Mouse (Mus musculus): ENCODE measurements around the gene Vmn1r95. TPM values are rescaled to one million over a fixed set of nuclear protein-coding genes. Genes with fewer than 3 reads are reported as not detected.

The Vmn1r95 gene
- not detected for polyA plus RNA-seq (2014; fragmentation: Illumina TruSeq; extraction: RNeasy Lipid Tissue Mini Kit (QIAGEN cat#74804); ENCODE audit: low read depth, low replicate concordance)

GRCm38 (mm10) chr7:20193410-20193809 is at the start of gene Vmn1r95:
Gene Vmn1r95, plus strand, starts transcription at chr7:20193710.

GRCm38 (mm10) chr7:20168277-20168676 is 25.2 kb upstream of the Vmn1r95 start, which contains the start of gene Vmn1r94:
Gene Vmn1r94, minus strand, starts transcription at chr7:20168377.

DNA sequence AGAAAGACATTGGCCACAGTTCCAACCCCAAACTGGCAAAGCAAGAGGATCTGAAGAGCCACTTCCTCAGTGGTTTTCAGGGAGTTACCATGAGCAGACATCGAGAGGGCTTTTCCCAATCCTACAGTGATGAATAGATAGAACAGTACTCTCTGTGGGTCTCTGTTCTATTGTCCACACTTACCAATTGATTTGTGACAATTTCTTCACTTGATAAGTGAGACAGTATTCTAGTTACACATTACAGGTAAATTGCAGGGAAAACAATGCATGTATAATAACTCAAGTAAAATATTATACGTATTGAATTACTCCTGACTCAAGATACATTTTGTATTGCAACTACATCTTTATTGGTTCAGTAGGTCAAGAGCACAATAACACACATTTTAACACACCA is 12.0 kb downstream of the Vmn1r95 start, which contains the start of gene Gm6164:
TSS of gene Gm6164 (minus strand) at position 101 of the 400 bp plus-strand sequence.

GRCm38 (mm10) chr7:20233728-20234127 is 40.2 kb downstream of the Vmn1r95 start, which contains the start of gene Gm4498:
Gene Gm4498, minus strand, starts transcription at chr7:20233828.

Other genes with a start within 250 kb of the Vmn1r95 start
- gene Igsf23, start 243.0 kb upstream of the Vmn1r95 start, polyA plus RNA-seq (2014; fragmentation: Illumina TruSeq; extraction: RNeasy Lipid Tissue Mini Kit (QIAGEN cat#74804); ENCODE audit: low read depth, low replicate concordance), result not detected
- not detected for gene Ceacam20, start 228.3 kb upstream of the Vmn1r95 start, polyA plus RNA-seq (2014; fragmentation: Illumina TruSeq; extraction: RNeasy Lipid Tissue Mini Kit (QIAGEN cat#74804); ENCODE audit: low read depth, low replicate concordance)
- gene Nlrp9b, start 202.2 kb upstream of the Vmn1r95 start, polyA plus RNA-seq (2014; fragmentation: Illumina TruSeq; extraction: RNeasy Lipid Tissue Mini Kit (QIAGEN cat#74804); ENCODE audit: low read depth, low replicate concordance), result not detected
- gene Vmn1r91, start 94.0 kb upstream of the Vmn1r95 start, polyA plus RNA-seq (2014; fragmentation: Illumina TruSeq; extraction: RNeasy Lipid Tissue Mini Kit (QIAGEN cat#74804); ENCODE audit: low read depth, low replicate concordance), result not detected
- gene Gm16442, start 71.1 kb upstream of the Vmn1r95 start, polyA plus RNA-seq (2014; fragmentation: Illumina TruSeq; extraction: RNeasy Lipid Tissue Mini Kit (QIAGEN cat#74804); ENCODE audit: low read depth, low replicate concordance), result not detected
- gene Vmn1r93, start 54.6 kb upstream of the Vmn1r95 start, polyA plus RNA-seq (2014; fragmentation: Illumina TruSeq; extraction: RNeasy Lipid Tissue Mini Kit (QIAGEN cat#74804); ENCODE audit: low read depth, low replicate concordance), result not detected
- gene Vmn1r94, start 25.3 kb upstream of the Vmn1r95 start, polyA plus RNA-seq (2014; fragmentation: Illumina TruSeq; extraction: RNeasy Lipid Tissue Mini Kit (QIAGEN cat#74804); ENCODE audit: low read depth, low replicate concordance), result not detected
- gene Gm6164, start 11.9 kb downstream of the Vmn1r95 start, polyA plus RNA-seq (2014; fragmentation: Illumina TruSeq; extraction: RNeasy Lipid Tissue Mini Kit (QIAGEN cat#74804); ENCODE audit: low read depth, low replicate concordance), result not detected
- not detected for gene Gm4498, start 40.1 kb downstream of the Vmn1r95 start, polyA plus RNA-seq (2014; fragmentation: Illumina TruSeq; extraction: RNeasy Lipid Tissue Mini Kit (QIAGEN cat#74804); ENCODE audit: low read depth, low replicate concordance)
- gene Gm5890, start 69.1 kb downstream of the Vmn1r95 start, polyA plus RNA-seq (2014; fragmentation: Illumina TruSeq; extraction: RNeasy Lipid Tissue Mini Kit (QIAGEN cat#74804); ENCODE audit: low read depth, low replicate concordance), result not detected
- gene Gm4133, start 140.4 kb downstream of the Vmn1r95 start, polyA plus RNA-seq (2014; fragmentation: Illumina TruSeq; extraction: RNeasy Lipid Tissue Mini Kit (QIAGEN cat#74804); ENCODE audit: low read depth, low replicate concordance), result not detected
- not detected for gene Gm5728, start 181.7 kb downstream of the Vmn1r95 start, polyA plus RNA-seq (2014; fragmentation: Illumina TruSeq; extraction: RNeasy Lipid Tissue Mini Kit (QIAGEN cat#74804); ENCODE audit: low read depth, low replicate concordance)
- gene Vmn1r100, start 224.2 kb downstream of the Vmn1r95 start, polyA plus RNA-seq (2014; fragmentation: Illumina TruSeq; extraction: RNeasy Lipid Tissue Mini Kit (QIAGEN cat#74804); ENCODE audit: low read depth, low replicate concordance), result not detected
- gene Vmn1r101, start 248.9 kb downstream of the Vmn1r95 start, polyA plus RNA-seq (2014; fragmentation: Illumina TruSeq; extraction: RNeasy Lipid Tissue Mini Kit (QIAGEN cat#74804); ENCODE audit: low read depth, low replicate concordance), result not detected

All from adrenal gland, adult 10 weeks (tissue).